Mouse (Mus musculus): ENCODE results near the gene Fam20c. TPM values are rescaled to one million over a fixed set of nuclear protein-coding genes. Genes with fewer than 3 reads are reported as not detected.

Fam20c gene
- total RNA-seq, 1 experiment = 8.0 TPM

DNA sequence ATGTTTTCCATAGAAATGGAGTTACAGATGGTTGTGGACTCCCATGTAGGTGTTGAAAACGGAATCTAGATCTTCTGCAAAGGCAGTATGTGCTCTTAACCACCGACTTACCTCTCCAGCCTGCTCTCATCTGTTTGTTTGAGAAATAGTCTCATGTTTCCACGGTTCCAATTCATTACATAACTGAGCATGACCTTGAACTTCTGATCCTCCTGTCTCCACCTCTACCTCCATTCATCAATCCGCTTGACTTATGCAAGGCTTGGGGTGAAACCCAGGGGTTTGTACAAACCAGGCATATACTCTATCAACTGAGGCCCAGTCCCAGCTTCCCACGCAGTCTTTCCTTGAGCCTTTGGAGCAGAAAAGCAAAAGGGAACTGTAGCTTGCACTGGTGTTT lies 12.8 kb upstream of the Fam20c start:
- no peak for DNase-seq (ENCODE audit: low read depth, low spot score)

DNA sequence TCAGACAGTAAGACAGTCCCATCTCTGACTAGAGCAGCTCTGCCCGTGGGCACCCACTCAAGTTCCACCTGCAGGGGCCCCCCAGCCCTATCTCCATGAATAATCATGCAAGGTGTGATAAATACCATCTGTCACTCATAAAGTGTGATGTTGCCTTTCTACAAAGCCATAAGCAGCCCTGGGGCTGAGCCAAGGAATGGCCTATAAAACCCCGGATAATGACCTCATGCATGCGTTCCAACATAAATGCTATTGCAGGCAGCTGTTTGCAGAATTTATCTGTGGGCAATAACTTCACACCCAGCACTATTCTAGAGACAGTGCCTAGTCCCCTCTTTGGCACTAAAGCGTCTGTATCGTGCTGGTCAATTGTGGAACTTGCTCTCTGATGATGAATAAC lies 12.0 kb upstream of the Fam20c start:
- Histone ChIP-seq H3K9ac (ENCODE audit: insufficient read depth, low read depth, low read length, poor library complexity, severe bottlenecking) (no peak overlapping the region), H3K4me1 (ENCODE audit: control insufficient read depth in 2 of 2, insufficient read depth in 2 of 2, low read length in 2 of 2, poor library complexity in 1 of 2) (no peaks in the 10 kb centered on the region), H3K36me3 (ENCODE audit: control insufficient read depth, insufficient read depth, low read length, poor library complexity, severe bottlenecking) (no peaks in the 10 kb centered on the region), H3K9me3 (ENCODE audit: control insufficient read depth, insufficient read depth, low read depth, low read length) (no peaks in the 10 kb centered on the region), H3K4me3 (ENCODE audit: insufficient read depth in 1 of 2, low read depth in 1 of 2, low read length in 2 of 2, poor library complexity in 1 of 2, severe bottlenecking in 1 of 2) (no peak overlapping the region), H3K27ac (ENCODE audit: insufficient read depth, low read depth, low read length, poor library complexity, severe bottlenecking) (no peak overlapping the region)
- in situ Hi-C loops (cut with MboI; ENCODE audit: low sequenced_read_pairs in 2 of 2, unreplicated experiment in 2 of 2) = no loop called here
- no peak for DNase-seq (ENCODE audit: low read depth, low spot score)
- TF ChIP-seq ZC3H11A (IDR thresholded peaks at IDR 0.05; ENCODE audit: borderline replicate concordance, low read depth, low read length) (no peak), ZNF384 (IDR thresholded peaks at IDR 0.05; ENCODE audit: low read depth, low read length) (no peak), CHD2 (IDR thresholded peaks at IDR 0.05; ENCODE audit: low read depth, low read length) (no peak)

More for the DNA sequence above, 12.8 kb upstream of the Fam20c start:
- Histone ChIP-seq H3K4me3 (ENCODE audit: insufficient read depth in 1 of 2, low read depth in 1 of 2, low read length in 2 of 2, poor library complexity in 1 of 2, severe bottlenecking in 1 of 2) (no peak overlapping the region), H3K4me1 (ENCODE audit: control insufficient read depth in 2 of 2, insufficient read depth in 2 of 2, low read length in 2 of 2, poor library complexity in 1 of 2) (no peaks in the 10 kb centered on the region), H3K9ac (ENCODE audit: insufficient read depth, low read depth, low read length, poor library complexity, severe bottlenecking) (no peak overlapping the region), H3K9me3 (ENCODE audit: control insufficient read depth, insufficient read depth, low read depth, low read length) (no peaks in the 10 kb centered on the region), H3K36me3 (ENCODE audit: control insufficient read depth, insufficient read depth, low read length, poor library complexity, severe bottlenecking) (no peaks in the 10 kb centered on the region), H3K27ac (ENCODE audit: insufficient read depth, low read depth, low read length, poor library complexity, severe bottlenecking) (no peak overlapping the region)
- TF ChIP-seq CHD2 (IDR thresholded peaks at IDR 0.05; ENCODE audit: low read depth, low read length) = no peak
- in situ Hi-C loops (cut with MboI; ENCODE audit: low sequenced_read_pairs in 2 of 2, unreplicated experiment in 2 of 2) = no loop called here

- DNase-seq (ENCODE audit: low read depth, low spot score) = no peak
- Histone ChIP-seq H3K9ac (ENCODE audit: insufficient read depth, low read depth, low read length, poor library complexity, severe bottlenecking) (no peak overlapping the region), H3K27ac (ENCODE audit: insufficient read depth, low read depth, low read length, poor library complexity, severe bottlenecking) (no peak overlapping the region), H3K4me3 (ENCODE audit: insufficient read depth in 1 of 2, low read depth in 1 of 2, low read length in 2 of 2, poor library complexity in 1 of 2, severe bottlenecking in 1 of 2) (no peak overlapping the region), H3K36me3 (ENCODE audit: control insufficient read depth, insufficient read depth, low read length, poor library complexity, severe bottlenecking) (no peaks in the 10 kb centered on the region), H3K4me1 (ENCODE audit: control insufficient read depth in 2 of 2, insufficient read depth in 2 of 2, low read length in 2 of 2, poor library complexity in 1 of 2) (peaks cover 0 to 2% of the 10 kb centered on the region in 2 experiments; a peak in 1 of 4 replicates), H3K9me3 (ENCODE audit: control insufficient read depth, insufficient read depth, low read depth, low read length) (no peaks in the 10 kb centered on the region)
- in situ Hi-C loops (cut with MboI; ENCODE audit: low sequenced_read_pairs in 2 of 2, unreplicated experiment in 2 of 2) = no loop called here
- TF ChIP-seq CHD2 (IDR thresholded peaks at IDR 0.05; ENCODE audit: low read depth, low read length) (no peak), MAFK (IDR thresholded peaks at IDR 0.05; ENCODE audit: insufficient read depth, low read depth, low read length) (no peak), ZC3H11A (IDR thresholded peaks at IDR 0.05; ENCODE audit: borderline replicate concordance, low read depth, low read length) (no peak), ZNF384 (IDR thresholded peaks at IDR 0.05; ENCODE audit: low read depth, low read length) (no peak), HCFC1 (IDR thresholded peaks at IDR 0.05; ENCODE audit: borderline replicate concordance, insufficient read depth, low read length) (no peak)
These were observed 10.7 kb upstream of the Fam20c start for GRCm38 (mm10) chr5:138743631-138744030.

- TF ChIP-seq CHD2 (IDR thresholded peaks at IDR 0.05; ENCODE audit: low read depth, low read length) (no peak), ZNF384 (IDR thresholded peaks at IDR 0.05; ENCODE audit: low read depth, low read length) (no peak)
- Histone ChIP-seq H3K27ac (ENCODE audit: insufficient read depth, low read depth, low read length, poor library complexity, severe bottlenecking) (no peak overlapping the region), H3K4me3 (ENCODE audit: insufficient read depth in 1 of 2, low read depth in 1 of 2, low read length in 2 of 2, poor library complexity in 1 of 2, severe bottlenecking in 1 of 2) (no peak overlapping the region), H3K9ac (ENCODE audit: insufficient read depth, low read depth, low read length, poor library complexity, severe bottlenecking) (no peak overlapping the region), H3K4me1 (ENCODE audit: control insufficient read depth in 2 of 2, insufficient read depth in 2 of 2, low read length in 2 of 2, poor library complexity in 1 of 2) (peaks cover 0 to 2% of the 10 kb centered on the region in 2 experiments; a peak in 1 of 4 replicates), H3K9me3 (ENCODE audit: control insufficient read depth, insufficient read depth, low read depth, low read length) (no peaks in the 10 kb centered on the region), H3K36me3 (ENCODE audit: control insufficient read depth, insufficient read depth, low read length, poor library complexity, severe bottlenecking) (no peaks in the 10 kb centered on the region)
- no peak for DNase-seq (ENCODE audit: low read depth, low spot score)
- in situ Hi-C loops (cut with MboI; ENCODE audit: low sequenced_read_pairs in 2 of 2, unreplicated experiment in 2 of 2) = no loop called here
These were observed 8.8 kb upstream of the Fam20c start for GRCm38 (mm10) chr5:138745378-138746099.

DNA sequence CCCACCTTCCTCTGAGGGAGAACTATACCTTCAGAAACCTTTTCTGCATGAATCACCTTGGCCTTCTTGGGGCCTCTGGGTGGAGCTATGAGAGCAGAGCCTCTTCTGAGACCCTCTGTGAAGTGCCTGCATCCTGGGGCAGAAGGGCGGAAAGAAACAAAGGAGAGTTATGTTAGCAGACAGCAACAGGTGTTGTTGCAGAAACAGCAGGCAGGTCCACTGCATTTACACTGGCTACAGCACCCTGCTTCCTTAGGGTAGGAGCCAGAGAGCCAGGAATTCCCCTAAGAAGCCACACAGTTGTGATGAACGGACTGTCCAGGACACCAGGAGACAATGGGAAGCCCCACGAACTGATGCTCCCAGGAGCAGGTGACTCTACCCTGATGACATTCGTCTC lies 1.0 kb upstream of the Fam20c start:
- H3K36me3 ChIP-seq (ENCODE audit: control insufficient read depth, insufficient read depth, low read length, poor library complexity, severe bottlenecking) = no peaks in the 10 kb centered on the region
- no peak overlapping the region for H3K27ac ChIP-seq (ENCODE audit: insufficient read depth, low read depth, low read length, poor library complexity, severe bottlenecking)
- no peak overlapping the region for H3K4me3 ChIP-seq (ENCODE audit: insufficient read depth in 1 of 2, low read depth in 1 of 2, low read length in 2 of 2, poor library complexity in 1 of 2, severe bottlenecking in 1 of 2)
- TF ChIP-seq MAFK (IDR thresholded peaks at IDR 0.05; ENCODE audit: insufficient read depth, low read depth, low read length) (no peak), ZNF384 (IDR thresholded peaks at IDR 0.05; ENCODE audit: low read depth, low read length) (no peak), HCFC1 (IDR thresholded peaks at IDR 0.05; ENCODE audit: borderline replicate concordance, insufficient read depth, low read length) (no peak), CHD2 (IDR thresholded peaks at IDR 0.05; ENCODE audit: low read depth, low read length) (no peak), ZC3H11A (IDR thresholded peaks at IDR 0.05; ENCODE audit: borderline replicate concordance, low read depth, low read length) (no peak)
- H3K4me1 ChIP-seq (ENCODE audit: control insufficient read depth in 2 of 2, insufficient read depth in 2 of 2, low read length in 2 of 2, poor library complexity in 1 of 2) = peaks cover 2 to 13% of the 10 kb centered on the region in 2 experiments; a peak in 2 of 4 replicates
- no peak overlapping the region for H3K9ac ChIP-seq (ENCODE audit: insufficient read depth, low read depth, low read length, poor library complexity, severe bottlenecking)
- in situ Hi-C loops (cut with MboI; ENCODE audit: low sequenced_read_pairs in 2 of 2, unreplicated experiment in 2 of 2) = no loop called here
- no peaks in the 10 kb centered on the region for H3K9me3 ChIP-seq (ENCODE audit: control insufficient read depth, insufficient read depth, low read depth, low read length)
- no peak for DNase-seq (ENCODE audit: low read depth, low spot score)

All from ES-E14 (cell line).